Mouse (Mus musculus): ENCODE data around the gene Emp2. TPM values are rescaled to one million over a fixed set of nuclear protein-coding genes. Genes with fewer than 3 reads are reported as not detected.

Emp2 gene
- polyA plus RNA-seq, 1 experiment from 2014 or later = 38.6 TPM

Small RNA genes lying within 50 kb of the gene (microRNA-seq; reads per million reads assigned to microRNA genes)
- gene Gm22932 (ENCODE audit: borderline number of aligned reads) = not detected

Other genes with a start within 250 kb of the Emp2 start
- 11.6 and 12.4 TPM in 2 replicates for gene Rpl39l, start 143.7 kb downstream of the Emp2 start, polyA plus RNA-seq (2014; fragmentation: Nextera tagmentation; extraction: Ambion mirVana)
- 0.42 and 1.3 TPM in 2 replicates for gene Atf7ip2, start 121.3 kb downstream of the Emp2 start, polyA plus RNA-seq (2014; fragmentation: Nextera tagmentation; extraction: Ambion mirVana)
- gene Tekt5, start 81.5 kb upstream of the Emp2 start, polyA plus RNA-seq (2014; fragmentation: Nextera tagmentation; extraction: Ambion mirVana) = 2.3 and 3.9 TPM in 2 replicates
- gene Nubp1, start 98.0 kb upstream of the Emp2 start, polyA plus RNA-seq (2014; fragmentation: Nextera tagmentation; extraction: Ambion mirVana) = 49.0 and 52.6 TPM in 2 replicates
- 13.2 and 14.7 TPM in 2 replicates for gene Tvp23a, start 133.4 kb upstream of the Emp2 start, polyA plus RNA-seq (2014; fragmentation: Nextera tagmentation; extraction: Ambion mirVana)
- 0.29 and 0.35 TPM in 2 replicates for gene Ciita, start 166.1 kb upstream of the Emp2 start, polyA plus RNA-seq (2014; fragmentation: Nextera tagmentation; extraction: Ambion mirVana)
- 28.0 and 30.3 TPM in 2 replicates for gene Dexi, start 229.1 kb upstream of the Emp2 start, polyA plus RNA-seq (2014; fragmentation: Nextera tagmentation; extraction: Ambion mirVana)
- 26.8 and 29.6 TPM in 2 replicates for gene Clec16a, start 231.4 kb upstream of the Emp2 start, polyA plus RNA-seq (2014; fragmentation: Nextera tagmentation; extraction: Ambion mirVana)

Measured in embryonic facial prominence, embryonic 14.5 days (tissue).